Mouse (Mus musculus) myocyte (in vitro differentiated cells): ENCODE data around the gene Fkbp6. TPM values are rescaled to one million over a fixed set of nuclear protein-coding genes. Genes with fewer than 3 reads are reported as not detected.

ENCODE experiments used
- H3K27me3 ChIP-seq: one replicate; pipeline ENCODE4 v1.6.1; 2011; ENCODE audit not compliant: control insufficient read depth, insufficient read depth, insufficient read length
- H3K36me3 ChIP-seq: one replicate; pipeline ENCODE4 v1.6.1; 2011; ENCODE audit not compliant: control insufficient read depth, insufficient read depth
- H3K4me2 ChIP-seq: one replicate; pipeline ENCODE4 v1.6.1; 2011; ENCODE audit warnings: low read depth, control low read depth
- H3K4me3 ChIP-seq: one replicate; pipeline ENCODE4 v1.5.1; 2011; ENCODE audit warnings: mild to moderate bottlenecking, control low read depth, moderate library complexity
- H3K79me2 ChIP-seq: one replicate; pipeline ENCODE4 v1.6.1; 2011; ENCODE audit not compliant: control insufficient read depth, insufficient read depth
- H3ac ChIP-seq: one replicate; pipeline ENCODE4 v1.6.1; 2011; ENCODE audit not compliant: control insufficient read depth, insufficient read length
- CEBPB ChIP-seq: IDR thresholded peaks from 2 replicates; pipeline ENCODE4 v1.6.1; 2011; ENCODE audit warnings: mild to moderate bottlenecking, moderate library complexity; ENCODE audit not compliant: poor library complexity, insufficient read depth, severe bottlenecking
- E2F4 ChIP-seq: IDR thresholded peaks from one replicate; pipeline ENCODE4 v1.6.1; 2011; ENCODE audit warnings: mild to moderate bottlenecking, control low read depth, moderate library complexity; ENCODE audit not compliant: insufficient read depth
- MAX ChIP-seq: IDR thresholded peaks from one replicate; pipeline ENCODE4 v1.6.1; 2011; ENCODE audit warnings: low read depth, mild to moderate bottlenecking, control low read depth
- MYOD1 ChIP-seq, 3 experiments: IDR thresholded peaks; one replicate each; pipeline ENCODE4 v1.6.1; 2011; ENCODE audit warnings: control low read depth in 2 of 3, low read depth in 2 of 3, mild to moderate bottlenecking in 2 of 3, moderate library complexity in 1 of 3; ENCODE audit not compliant: insufficient read length in 2 of 3, control insufficient read depth in 1 of 3
- MYOG ChIP-seq, 3 experiments: IDR thresholded peaks; one replicate each; pipeline ENCODE4 v1.6.1; 2011; ENCODE audit warnings: control low read depth in 2 of 3, low read depth in 2 of 3, mild to moderate bottlenecking in 2 of 3; ENCODE audit not compliant: insufficient read length in 2 of 3, control insufficient read depth in 1 of 3, insufficient read depth in 1 of 3
- POLR2A ChIP-seq: IDR thresholded peaks from one replicate; pipeline ENCODE4 v1.6.1; 2011; ENCODE audit warnings: low read depth, mild to moderate bottlenecking, control low read depth, moderate library complexity; ENCODE audit not compliant: insufficient read length
- POLR2AphosphoS2 ChIP-seq: IDR thresholded peaks from one replicate; pipeline ENCODE4 v1.6.1; 2011; ENCODE audit warnings: low read depth, control low read depth; ENCODE audit not compliant: insufficient read length
- REST ChIP-seq: IDR thresholded peaks from one replicate; pipeline ENCODE4 v1.6.1; 2011; ENCODE audit warnings: mild to moderate bottlenecking, control low read depth, moderate library complexity; ENCODE audit not compliant: insufficient read depth, insufficient read length
- SRF ChIP-seq: IDR thresholded peaks from one replicate; pipeline ENCODE4 v1.6.1; 2011; ENCODE audit warnings: low read depth; ENCODE audit not compliant: control insufficient read depth, insufficient read length
- TCF12 ChIP-seq: IDR thresholded peaks from one replicate; pipeline ENCODE4 v1.6.1; 2011; ENCODE audit warnings: mild to moderate bottlenecking, control low read depth; ENCODE audit not compliant: poor library complexity, insufficient read depth, severe bottlenecking
- TCF3 ChIP-seq: IDR thresholded peaks from one replicate; pipeline ENCODE4 v1.6.1; 2011; ENCODE audit warnings: low read depth, control low read depth; ENCODE audit not compliant: insufficient read length
- USF1 ChIP-seq: IDR thresholded peaks from one replicate; pipeline ENCODE4 v1.6.1; 2011; ENCODE audit warnings: low read depth, mild to moderate bottlenecking, control low read depth, moderate library complexity
- polyA plus RNA-seq: library from polyadenylated mRNA; unstranded; fragments of >200 nt; fragmentation: generic; extraction: Trizol; gene quantifications from one replicate; pipeline ENCODE4 v1.2.1, GENCODE M21; 2012; ENCODE audit warnings: missing spikeins

The Fkbp6 gene
- polyA plus RNA-seq, 1 experiment, result not detected

DNA sequence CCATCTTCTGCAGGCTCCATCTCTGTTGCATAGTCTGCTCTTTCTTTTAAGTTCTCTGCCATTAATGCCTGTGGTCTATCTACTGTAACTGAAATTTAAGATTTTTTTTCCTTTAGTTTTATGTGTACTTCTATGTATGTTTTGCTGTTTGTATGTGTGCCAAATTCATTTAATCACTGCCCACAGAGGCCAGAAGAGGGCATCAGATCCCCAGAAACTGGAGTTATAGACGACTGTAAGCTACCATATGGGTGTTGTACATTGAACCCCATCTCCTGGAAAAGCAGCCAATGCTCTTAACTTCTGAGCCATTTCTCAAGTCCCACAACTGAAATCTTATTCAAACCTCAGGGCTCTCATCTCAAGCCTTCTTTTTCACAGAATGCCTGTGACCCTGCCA, 3.4 kb downstream of the Fkbp6 start:
- Histone ChIP-seq H3K79me2 (no peaks in the 10 kb centered on the region), H3ac (no peak overlapping the region), H3K4me2 (no peak overlapping the region), H3K36me3 (no peaks in the 10 kb centered on the region), H3K27me3 (peaks cover 72% of the 10 kb centered on the region), H3K4me3 (no peak overlapping the region)
- no peak for TF ChIP-seq CEBPB
- TF ChIP-seq MYOG (IDR thresholded peaks at IDR 0.05; ENCODE audit: control insufficient read depth in 1 of 3, insufficient read depth in 1 of 3, insufficient read length in 2 of 3, low read depth in 2 of 3), result no peak
- TF ChIP-seq USF1, result no peak
- TF ChIP-seq REST, result no peak
- no peak for TF ChIP-seq TCF12
- no peak for TF ChIP-seq POLR2A

- H3K27me3 ChIP-seq, result peaks cover 71% of the 10 kb centered on the region
- no peak for TF ChIP-seq TCF12
- no peak for TF ChIP-seq E2F4
- TF ChIP-seq TCF3, result no peak
- TF ChIP-seq POLR2AphosphoS2, result no peak
- TF ChIP-seq SRF, result no peak
- no peak for TF ChIP-seq REST
- TF ChIP-seq CEBPB, result no peak
- no peak for TF ChIP-seq USF1
- TF ChIP-seq MYOD1 (IDR thresholded peaks at IDR 0.05; ENCODE audit: control insufficient read depth in 1 of 3, insufficient read length in 2 of 3, low read depth in 2 of 3), result no peak
- TF ChIP-seq POLR2A, result no peak
- no peak for TF ChIP-seq MYOG (IDR thresholded peaks at IDR 0.05; ENCODE audit: control insufficient read depth in 1 of 3, insufficient read depth in 1 of 3, insufficient read length in 2 of 3, low read depth in 2 of 3)
- TF ChIP-seq MAX, result no peak
- H3K36me3 ChIP-seq, result no peaks in the 10 kb centered on the region
- no peaks in the 10 kb centered on the region for H3K79me2 ChIP-seq
- no peak overlapping the region for H3ac ChIP-seq
- no peak overlapping the region for H3K4me3 ChIP-seq
- no peak overlapping the region for H3K4me2 ChIP-seq
These were observed 3.9 kb downstream of the Fkbp6 start for GRCm38 (mm10) chr5:135345989-135346388.

DNA sequence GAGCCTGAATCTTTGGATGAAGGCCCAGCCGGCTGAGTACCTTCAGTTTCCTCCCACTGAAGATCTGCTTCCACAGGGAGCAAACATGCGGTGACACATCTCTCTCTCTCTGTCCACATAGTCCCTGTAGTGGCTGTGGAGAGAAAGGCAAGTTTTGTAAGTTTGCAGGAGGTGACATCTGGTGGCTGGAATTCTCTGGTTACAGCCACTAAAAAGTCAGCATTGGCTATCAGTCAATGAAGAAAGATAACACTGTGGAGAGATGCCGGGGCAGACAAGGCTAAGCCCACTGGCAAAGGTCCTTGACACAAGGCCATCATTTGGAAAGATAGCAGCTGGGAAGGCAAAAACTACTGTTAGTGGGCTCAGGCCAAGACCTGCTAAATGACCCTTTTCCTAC, 12.3 kb downstream of the Fkbp6 start:
- Histone ChIP-seq H3ac (no peak overlapping the region), H3K4me3 (no peak overlapping the region), H3K79me2 (no peaks in the 10 kb centered on the region), H3K4me2 (no peak overlapping the region), H3K27me3 (peaks cover 67% of the 10 kb centered on the region), H3K36me3 (no peaks in the 10 kb centered on the region)
- TF ChIP-seq USF1, result no peak
- TF ChIP-seq REST, result no peak
- no peak for TF ChIP-seq TCF12
- no peak for TF ChIP-seq TCF3
- no peak for TF ChIP-seq MAX
- TF ChIP-seq POLR2A, result no peak
- no peak for TF ChIP-seq CEBPB
- no peak for TF ChIP-seq POLR2AphosphoS2
- no peak for TF ChIP-seq MYOD1 (IDR thresholded peaks at IDR 0.05; ENCODE audit: control insufficient read depth in 1 of 3, insufficient read length in 2 of 3, low read depth in 2 of 3)

GRCm38 (mm10) chr5:135331161-135331560, 18.7 kb downstream of the Fkbp6 start:
- Histone ChIP-seq H3K4me3 (no peak overlapping the region), H3K4me2 (no peak overlapping the region), H3K79me2 (no peaks in the 10 kb centered on the region), H3ac (no peak overlapping the region), H3K27me3 (peaks cover 51% of the 10 kb centered on the region), H3K36me3 (no peaks in the 10 kb centered on the region)
- TF ChIP-seq MYOD1 (IDR thresholded peaks at IDR 0.05; ENCODE audit: control insufficient read depth in 1 of 3, insufficient read length in 2 of 3, low read depth in 2 of 3), result no peak
- TF ChIP-seq SRF, result no peak
- TF ChIP-seq CEBPB, result no peak
- TF ChIP-seq TCF12, result no peak

GRCm38 (mm10) chr5:135330201-135330600, 19.6 kb downstream of the Fkbp6 start:
- no peaks in the 10 kb centered on the region for H3K79me2 ChIP-seq
- TF ChIP-seq CEBPB, result no peak
- no peak for TF ChIP-seq REST
- TF ChIP-seq MAX, result no peak
- no peak for TF ChIP-seq E2F4
- no peak for TF ChIP-seq MYOD1 (IDR thresholded peaks at IDR 0.05; ENCODE audit: control insufficient read depth in 1 of 3, insufficient read length in 2 of 3, low read depth in 2 of 3)
- no peak for TF ChIP-seq TCF12
- no peak for TF ChIP-seq POLR2A
- TF ChIP-seq MYOG (IDR thresholded peaks at IDR 0.05; ENCODE audit: control insufficient read depth in 1 of 3, insufficient read depth in 1 of 3, insufficient read length in 2 of 3, low read depth in 2 of 3), result no peak
- TF ChIP-seq TCF3, result no peak
- no peaks in the 10 kb centered on the region for H3K36me3 ChIP-seq
- peaks cover 54% of the 10 kb centered on the region for H3K27me3 ChIP-seq
- H3K4me2 ChIP-seq, result no peak overlapping the region
- no peak overlapping the region for H3ac ChIP-seq
- no peak overlapping the region for H3K4me3 ChIP-seq
